Mouse (Mus musculus): Measurements from ENCODE around the gene 1700061G19Rik. TPM values are rescaled to one million over a fixed set of nuclear protein-coding genes. Genes with fewer than 3 reads are reported as not detected.

1700061G19Rik gene
- under 1 TPM; 0.21 to 0.57 (median 0.28) TPM for polyA plus RNA-seq (2017; shearing (Covaris generic))

- no peak for ATAC-seq
Measured at GRCm38 (mm10) chr17:56874936-56875651, at the start of gene 1700061G19Rik. TSS of gene 1700061G19Rik (plus strand) at chr17:56875477.

DNA sequence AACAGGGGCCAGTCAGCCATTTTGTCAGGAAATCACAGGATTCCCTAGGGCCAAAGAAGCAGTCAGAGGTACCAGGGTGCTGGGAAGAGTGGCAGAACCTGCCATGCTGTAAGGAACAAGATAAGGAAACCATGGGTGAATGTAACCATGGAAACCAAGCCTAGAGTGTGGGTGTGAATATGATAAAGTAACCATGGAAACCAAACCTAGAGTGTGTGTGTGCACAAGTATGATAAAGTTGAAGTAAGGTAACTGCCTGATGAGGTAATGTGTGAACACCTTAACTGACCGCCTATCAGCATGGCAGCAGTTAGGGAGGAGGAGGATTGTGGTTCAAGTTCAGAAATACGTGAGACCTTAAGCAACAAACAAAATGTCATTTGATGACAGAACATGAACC, 48.6 kb upstream of the 1700061G19Rik start:
- no peak for ATAC-seq

- no peak for ATAC-seq
Measured at GRCm38 (mm10) chr17:56829171-56829570, 46.1 kb upstream of the 1700061G19Rik start.

- ATAC-seq = no peak
Measured at GRCm38 (mm10) chr17:56829795-56830194, 45.5 kb upstream of the 1700061G19Rik start.

- ATAC-seq = no peak
Measured at GRCm38 (mm10) chr17:56830411-56831110, 44.7 kb upstream of the 1700061G19Rik start, which contains the start of gene Rfx2. TSS of gene Rfx2 (minus strand) at chr17:56831013.

- peak; percentile 100 for ATAC-seq
Measured at GRCm38 (mm10) chr17:56831111-56831816, 44.0 kb upstream of the 1700061G19Rik start.

DNA sequence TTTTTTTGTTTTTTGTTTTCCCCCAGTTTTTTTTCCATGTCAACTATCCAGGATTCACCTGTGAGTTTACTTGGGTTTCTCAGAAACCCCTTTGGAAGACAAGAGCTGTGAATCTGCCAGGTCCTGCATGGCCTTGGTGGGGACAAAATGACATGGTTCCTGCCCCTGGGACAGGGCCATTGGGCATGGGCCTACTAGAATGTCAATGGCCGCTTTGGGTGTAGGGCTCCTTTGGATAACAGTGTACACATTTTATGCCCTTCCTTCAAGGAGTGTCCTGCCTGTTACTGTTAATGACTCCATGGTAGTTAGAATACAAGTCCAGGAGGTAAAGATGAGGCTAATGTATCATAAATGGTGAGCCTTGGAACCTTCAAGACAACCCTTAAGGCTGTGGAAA, 42.4 kb upstream of the 1700061G19Rik start:
- no peak for ATAC-seq

DNA sequence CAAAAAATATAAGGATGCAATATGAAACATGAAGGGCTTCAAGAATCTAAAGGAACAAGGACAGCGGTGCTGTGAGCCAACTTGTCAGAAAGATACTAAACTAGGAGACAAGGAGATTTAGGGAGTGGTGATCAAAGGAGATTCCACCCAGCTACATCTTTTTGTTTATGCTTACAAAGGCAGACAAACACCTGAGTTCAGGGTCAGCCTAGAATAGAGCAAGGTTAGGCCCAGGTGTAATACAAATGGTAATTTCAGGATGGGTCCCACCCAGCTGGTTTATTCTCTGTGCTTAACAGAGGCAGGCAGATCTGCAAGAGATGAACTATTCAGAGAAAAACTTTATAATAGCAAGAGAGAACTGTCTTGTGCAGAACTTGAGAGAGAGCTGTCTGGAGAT, 41.9 kb upstream of the 1700061G19Rik start:
- ATAC-seq = no peak

- no peak for ATAC-seq
Measured at GRCm38 (mm10) chr17:56836336-56836735, 38.9 kb upstream of the 1700061G19Rik start.

- ATAC-seq = no peak
Measured at GRCm38 (mm10) chr17:56840524-56840923, 34.8 kb upstream of the 1700061G19Rik start.

DNA sequence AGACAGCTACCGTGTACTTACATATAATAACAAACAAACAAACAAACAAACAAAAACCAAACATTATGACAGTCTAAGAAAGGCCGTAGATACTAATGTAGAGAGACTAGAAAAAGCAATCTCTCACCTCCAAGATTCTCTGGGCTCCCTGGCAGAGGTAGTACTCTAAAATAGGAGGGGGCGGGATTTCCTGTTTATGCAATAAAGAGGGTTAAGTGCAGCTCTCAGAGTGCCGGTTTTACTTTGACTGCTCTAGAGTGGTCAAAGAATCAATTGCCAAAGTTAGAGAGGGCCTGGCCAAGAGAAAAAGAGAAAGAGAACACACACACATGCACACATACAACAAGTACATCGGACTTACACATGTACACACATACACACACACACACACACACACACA, 33.1 kb upstream of the 1700061G19Rik start:
- peak; percentile 67 for ATAC-seq

DNA sequence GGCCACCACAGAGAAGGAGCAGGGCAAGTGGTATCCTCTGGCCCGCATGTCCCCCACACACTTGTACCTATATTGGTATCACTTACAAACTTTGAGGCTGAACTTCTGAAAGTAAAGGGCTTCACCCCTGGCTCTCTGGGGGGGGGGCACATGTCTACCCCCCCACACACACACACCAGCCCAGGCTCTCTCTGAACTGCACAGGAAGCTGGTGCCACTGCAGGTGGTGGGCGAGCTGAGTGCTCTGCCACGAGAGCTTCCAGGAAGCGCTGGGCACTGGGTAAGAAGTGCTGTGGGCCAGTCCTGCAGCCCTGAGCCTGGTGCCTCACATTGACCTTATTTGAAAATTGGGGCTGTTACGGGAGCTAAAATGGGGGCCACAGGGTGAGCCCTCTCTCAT, 31.6 kb upstream of the 1700061G19Rik start:
- peak; percentile 54 for ATAC-seq

DNA sequence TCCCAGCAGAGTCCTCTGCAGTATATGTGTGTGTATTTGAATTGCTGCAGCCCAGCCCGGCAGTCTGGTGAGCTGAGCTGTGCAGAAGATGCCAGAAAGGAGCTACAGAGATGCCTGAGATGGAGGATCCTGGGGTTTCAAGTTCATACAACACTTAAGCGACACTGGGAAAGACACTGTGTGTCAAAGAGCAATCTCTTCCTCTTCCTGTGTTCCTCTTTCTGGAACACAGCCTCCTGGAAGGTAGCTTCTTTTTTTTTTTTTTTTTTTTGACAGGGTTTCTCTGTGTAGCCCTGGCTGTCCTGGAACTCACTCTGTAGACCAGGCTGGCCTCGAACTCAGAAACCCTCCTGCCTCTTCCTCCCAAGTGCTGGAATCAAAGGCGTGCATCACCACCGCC, 26.5 kb upstream of the 1700061G19Rik start:
- no peak for ATAC-seq

- no peak for ATAC-seq
Measured at GRCm38 (mm10) chr17:56849710-56850109, 25.6 kb upstream of the 1700061G19Rik start.

GRCm38 (mm10) chr17:56851167-56851566, 24.1 kb upstream of the 1700061G19Rik start:
- ATAC-seq = no peak

- ATAC-seq = no peak
Measured at GRCm38 (mm10) chr17:56855421-56855820, 19.9 kb upstream of the 1700061G19Rik start.

GRCm38 (mm10) chr17:56858216-56858615, 17.1 kb upstream of the 1700061G19Rik start:
- peak; percentile 54 for ATAC-seq

- no peak for ATAC-seq
Measured at GRCm38 (mm10) chr17:56858922-56859321, 16.4 kb upstream of the 1700061G19Rik start.

DNA sequence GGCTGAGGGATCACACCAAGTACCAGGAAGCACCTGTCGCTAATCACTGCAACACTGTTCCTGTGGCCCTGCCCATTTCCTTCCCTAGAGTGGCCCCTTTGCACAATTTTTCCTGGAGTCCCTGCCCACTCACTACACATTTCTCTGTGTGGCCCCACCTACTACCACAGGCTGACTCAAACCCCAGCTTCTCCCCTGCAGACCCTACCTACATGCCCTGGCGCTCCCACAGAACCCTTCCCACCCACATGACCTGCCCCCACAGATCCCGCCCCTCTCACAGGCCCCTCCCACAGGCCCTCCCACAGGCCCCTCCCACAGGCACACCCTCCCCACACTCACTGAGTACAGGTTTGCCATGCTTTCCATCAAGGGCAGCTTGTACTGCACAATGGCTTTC, 14.1 kb upstream of the 1700061G19Rik start:
- no peak for ATAC-seq

GRCm38 (mm10) chr17:56866071-56866470, 9.2 kb upstream of the 1700061G19Rik start:
- no peak for ATAC-seq

DNA sequence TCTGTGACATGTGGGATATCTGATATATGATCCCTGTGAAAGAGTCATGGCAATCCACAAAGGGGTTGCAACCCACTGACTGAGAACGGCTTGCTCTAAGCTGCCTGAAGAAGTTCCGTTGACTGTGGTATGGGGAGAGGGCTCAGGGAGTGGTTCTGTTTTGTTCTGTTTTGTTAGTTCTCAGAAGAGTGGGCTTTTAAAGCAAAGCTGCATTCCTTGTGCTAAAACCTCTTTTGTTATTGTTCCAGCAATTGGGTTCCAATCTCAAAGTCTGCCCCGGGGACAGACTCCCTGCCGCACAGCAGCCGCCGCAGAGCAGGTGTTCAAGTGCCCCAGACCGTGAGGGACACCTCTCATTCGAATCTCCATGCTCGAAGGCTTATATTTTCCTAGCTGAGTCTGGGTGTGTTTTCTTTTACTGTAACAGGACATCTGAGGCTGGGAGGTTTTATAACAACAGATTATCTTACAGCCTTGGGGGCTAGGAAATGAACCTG, 5.7 kb upstream of the 1700061G19Rik start:
- ATAC-seq = no peak

DNA sequence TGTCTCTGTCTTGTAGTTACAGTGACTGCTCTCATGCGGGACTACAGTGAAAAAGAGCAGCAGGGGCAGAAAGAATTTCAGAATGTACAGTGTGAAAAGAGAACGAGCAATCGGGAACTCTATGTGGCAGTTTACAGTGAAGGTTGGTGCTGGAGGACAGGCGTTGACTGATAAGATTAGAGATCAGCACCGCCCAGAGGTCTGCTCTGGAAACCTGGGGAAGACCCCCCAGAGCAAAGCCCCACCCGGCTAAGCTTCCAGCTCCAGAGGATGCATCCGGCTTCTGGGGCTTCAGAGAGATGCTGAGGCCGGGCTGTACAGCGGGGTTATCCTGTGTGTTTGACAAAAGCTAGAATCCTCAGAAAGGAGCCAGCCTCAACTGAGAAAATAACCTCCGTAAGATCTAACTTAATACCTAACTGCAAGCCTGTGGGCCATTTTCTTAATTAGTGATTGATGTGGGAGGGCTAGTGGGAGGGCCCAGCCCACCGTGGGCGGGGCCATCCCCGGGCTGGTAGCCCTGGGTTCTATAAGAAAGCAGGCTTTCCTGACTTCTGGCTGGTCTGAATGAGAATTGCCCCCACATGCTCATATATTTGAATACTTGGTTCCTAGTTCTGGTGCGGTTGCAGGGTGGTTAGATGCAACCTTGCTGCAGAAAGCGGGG, 4.9 kb upstream of the 1700061G19Rik start:
- ATAC-seq = no peak

DNA sequence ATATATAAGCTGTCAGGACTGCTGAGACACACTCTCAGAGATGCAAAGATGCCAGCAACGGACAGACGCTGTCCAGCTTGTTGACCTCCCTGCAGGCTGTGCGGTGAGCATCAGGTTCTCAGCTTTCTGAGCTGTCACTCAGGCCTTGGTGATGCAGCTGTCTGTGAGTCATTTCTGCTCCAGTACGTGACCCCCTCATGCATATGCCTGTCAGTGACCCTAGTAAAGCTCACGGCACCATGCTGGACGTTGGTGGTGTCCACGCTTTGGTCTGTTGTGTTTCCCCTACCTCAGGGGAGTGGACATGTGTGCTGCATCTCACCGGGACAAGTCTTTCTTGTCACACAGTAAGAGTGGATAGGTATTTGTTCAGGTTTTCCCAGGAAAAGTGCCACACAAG, 3.5 kb upstream of the 1700061G19Rik start:
- ATAC-seq = no peak

All from inflammation-experienced regulatory T-cells, adult 6 months (primary cell).